Mouse (Mus musculus): Measurements from ENCODE around the gene Ptprd.

DNA sequence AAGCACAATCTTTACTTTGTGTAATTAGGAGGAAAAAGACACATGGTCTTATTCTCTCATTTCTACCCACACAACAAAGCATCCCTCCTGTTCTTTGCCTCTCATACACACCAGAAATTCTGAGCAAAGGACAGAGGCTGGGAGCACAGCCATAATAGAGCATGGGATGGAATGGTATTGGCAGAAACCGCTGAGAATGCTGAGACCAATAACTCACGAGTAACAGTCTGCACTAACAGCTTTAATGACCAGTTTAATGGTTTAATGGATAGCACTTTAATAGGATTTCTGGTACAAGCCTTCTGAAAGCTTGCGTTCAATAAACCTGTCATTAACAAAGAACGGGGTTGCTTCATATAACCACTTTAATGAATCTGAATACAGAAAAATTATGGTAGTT, 2190.1 kb downstream of the Ptprd start:
- TF ChIP-seq CTCF (IDR thresholded peaks at IDR 0.05; ENCODE audit: borderline replicate concordance, insufficient read depth, low read depth, low read length): no peak
- TF ChIP-seq POLR2A (IDR thresholded peaks at IDR 0.05; ENCODE audit: borderline replicate concordance, insufficient read depth, low read length): no peak
